Mouse (Mus musculus) right cerebral cortex, postnatal 36 days (tissue): ENCODE data around the gene Csrnp3.

Experiments used
- DNase-seq, 2 experiments: peaks; one replicate each; pipeline ENCODE4 v3.0.0; 2022; ENCODE audit warnings: low spot score in 2 of 2, mixed read lengths in 1 of 2

The Csrnp3 gene

DNA sequence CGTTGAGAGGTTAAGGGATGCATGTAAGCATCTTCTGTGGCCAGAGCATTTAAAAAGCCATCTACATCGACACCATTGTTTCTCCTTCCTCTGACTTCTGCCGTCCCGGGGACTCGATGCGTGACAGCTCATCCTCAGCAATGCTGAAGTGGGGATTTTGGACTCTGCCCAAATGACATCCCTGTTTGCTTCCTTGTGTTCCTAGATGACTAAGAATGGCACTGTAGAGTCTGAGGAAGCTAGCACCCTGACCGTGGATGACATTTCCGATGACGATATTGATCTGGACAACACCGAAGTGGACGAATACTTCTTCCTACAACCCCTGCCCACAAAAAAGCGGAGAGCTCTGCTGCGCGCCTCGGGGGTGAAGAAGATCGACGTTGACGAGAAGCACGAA, 173.7 kb downstream of the Csrnp3 start:
- DNase-seq = no peak

DNA sequence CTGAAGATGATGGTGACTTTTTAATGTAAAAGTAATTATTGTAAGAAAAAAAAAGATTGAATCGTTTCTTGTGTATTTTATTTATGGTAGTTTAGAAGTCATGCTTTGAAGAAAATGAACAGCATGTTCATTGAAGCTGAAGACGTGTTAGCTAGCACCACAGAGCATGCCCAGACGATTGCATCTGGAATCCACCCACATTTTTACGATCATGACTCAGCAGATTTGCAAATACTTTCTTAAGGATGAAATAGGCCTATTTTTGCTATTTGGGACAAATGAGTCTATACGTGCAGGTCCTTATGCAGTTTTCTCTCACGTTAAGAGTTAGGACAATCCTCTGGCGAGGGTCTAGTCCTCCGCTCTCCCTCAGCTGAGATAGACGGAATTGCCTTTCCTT, 177.9 kb downstream of the Csrnp3 start:
- no peak for DNase-seq

- no peak for DNase-seq
These were observed 179.3 kb downstream of the Csrnp3 start for GRCm38 (mm10) chr2:66024837-66025236.

DNA sequence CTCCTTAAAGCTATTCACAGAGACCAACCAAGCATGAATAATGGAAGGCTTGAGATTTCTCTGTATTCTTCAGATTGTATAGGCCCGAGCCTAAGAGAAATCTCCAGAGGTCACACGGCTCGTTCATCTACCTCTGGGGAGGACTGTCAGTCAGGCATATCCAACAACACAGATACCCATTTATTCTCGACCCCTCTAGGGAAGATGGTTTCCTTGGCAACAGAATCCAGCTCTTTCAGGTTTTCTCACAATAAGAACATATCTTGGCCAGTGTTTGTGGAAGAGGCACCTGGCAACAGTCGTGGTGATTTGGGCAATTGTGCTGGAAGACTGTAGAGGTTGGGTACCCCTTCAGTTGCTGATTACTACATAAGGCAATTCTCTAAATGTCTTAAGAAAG, 183.2 kb downstream of the Csrnp3 start:
- DNase-seq = no peak

DNA sequence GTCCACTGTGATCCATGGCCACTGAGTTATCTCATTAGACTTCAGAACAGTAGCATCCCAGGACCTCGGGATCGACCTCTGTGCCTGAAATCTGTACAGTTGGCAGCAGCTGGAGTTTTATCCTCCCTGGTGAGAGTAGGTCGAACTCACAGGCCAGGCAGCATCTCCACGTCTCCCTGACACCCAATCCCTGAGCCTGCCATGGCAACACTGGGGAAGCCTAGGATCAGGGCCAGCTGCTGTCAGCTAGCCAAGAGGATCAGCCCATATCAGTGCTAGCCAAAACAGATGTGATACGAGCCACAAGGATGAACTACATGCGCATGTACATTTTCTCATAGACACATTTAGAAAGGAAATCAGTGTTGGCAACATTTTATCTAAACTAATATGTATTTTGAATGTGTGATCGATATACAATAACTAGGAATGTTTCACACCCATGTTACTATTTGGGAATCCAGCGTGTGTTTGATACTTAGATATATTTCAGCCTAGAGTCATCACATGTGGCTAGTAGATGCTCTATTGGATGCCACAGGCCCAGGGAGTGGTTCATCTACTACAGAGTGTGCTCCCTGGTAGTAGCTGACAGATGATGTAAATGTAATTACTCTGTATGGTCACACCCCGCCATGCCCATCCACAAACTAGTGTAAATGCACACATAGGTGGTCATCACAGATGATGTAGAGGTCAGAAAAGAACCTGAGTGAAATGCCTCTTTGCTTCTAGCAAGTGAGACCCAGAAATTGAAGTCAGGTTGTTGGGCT, 189.5 kb downstream of the Csrnp3 start:
- DNase-seq = no peak

- DNase-seq = no peak
These were observed 195.0 kb downstream of the Csrnp3 start for GRCm38 (mm10) chr2:66040611-66041010.

- DNase-seq = no peak
These were observed 195.8 kb downstream of the Csrnp3 start for GRCm38 (mm10) chr2:66041203-66041916.

DNA sequence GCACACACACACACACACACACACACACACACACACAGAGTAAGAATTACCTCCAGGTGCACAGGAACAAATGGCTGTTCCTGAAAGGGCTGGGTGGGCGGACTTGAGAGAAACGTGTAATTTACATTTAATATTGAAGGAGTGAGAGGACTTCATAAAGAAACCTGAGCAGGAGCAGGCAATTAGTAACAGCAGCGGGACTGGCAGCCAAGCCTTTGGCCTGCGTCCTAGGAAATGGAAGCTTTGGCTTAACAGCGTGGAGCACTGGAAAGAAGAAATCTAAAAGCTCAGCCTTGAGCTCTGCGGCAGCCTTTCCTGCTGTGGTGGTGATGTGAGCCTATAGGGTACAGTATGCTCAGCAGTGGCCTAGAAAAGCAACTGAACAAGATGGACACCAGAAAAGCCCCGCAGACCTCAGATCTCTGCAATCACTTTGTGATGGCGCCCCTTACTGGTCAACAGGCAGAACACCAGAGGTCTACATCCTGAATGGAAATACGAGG, 196.4 kb downstream of the Csrnp3 start:
- peak; percentile 47 to 48 for DNase-seq

DNA sequence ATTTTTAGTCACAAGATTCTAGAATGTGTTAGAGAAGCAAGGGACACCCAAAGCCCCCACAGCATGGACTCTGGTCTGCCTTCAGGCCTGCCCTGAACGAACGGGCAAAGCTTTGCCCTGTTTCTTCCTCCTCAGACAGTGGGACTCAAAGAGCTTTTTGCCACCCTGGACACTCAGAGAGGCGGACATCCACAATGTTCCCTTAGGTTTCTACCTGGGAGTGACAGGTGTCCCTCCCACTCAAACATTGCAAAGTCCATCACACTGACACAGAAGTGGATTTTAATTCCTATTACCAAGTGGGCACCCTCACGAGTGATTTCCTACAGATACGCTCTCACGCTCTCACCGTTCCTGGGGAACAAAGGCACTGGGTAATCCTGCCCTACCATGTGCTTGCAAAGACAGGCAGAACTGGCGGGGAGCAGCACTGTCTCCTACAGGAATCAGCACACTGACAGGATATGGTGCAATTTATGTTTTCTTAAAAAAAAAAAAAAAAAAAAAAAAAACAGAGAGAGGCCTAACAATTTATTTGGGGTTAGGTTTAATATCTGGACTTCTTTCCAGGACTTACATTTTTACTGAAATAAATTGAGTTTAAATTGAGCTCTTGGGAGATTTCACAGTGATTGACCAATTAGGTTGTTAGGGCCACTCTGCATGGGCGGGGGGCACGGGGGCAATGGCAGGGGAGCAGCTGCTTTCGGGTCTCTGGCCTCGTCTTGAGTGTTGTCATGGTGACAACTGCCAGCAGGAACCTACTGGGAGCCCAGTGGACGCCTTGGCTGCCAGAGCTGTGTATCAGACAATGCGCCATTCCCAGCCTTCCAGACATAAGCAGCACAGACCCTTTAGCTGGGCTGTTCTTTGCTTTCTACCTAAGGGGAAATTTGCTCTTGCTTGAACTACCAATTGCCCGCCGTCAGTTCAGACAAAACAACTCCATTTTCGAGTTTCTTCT, 198.2 kb downstream of the Csrnp3 start:
- DNase-seq = no peak

- no peak for DNase-seq
These were observed 199.0 kb downstream of the Csrnp3 start for GRCm38 (mm10) chr2:66044405-66045089.

DNA sequence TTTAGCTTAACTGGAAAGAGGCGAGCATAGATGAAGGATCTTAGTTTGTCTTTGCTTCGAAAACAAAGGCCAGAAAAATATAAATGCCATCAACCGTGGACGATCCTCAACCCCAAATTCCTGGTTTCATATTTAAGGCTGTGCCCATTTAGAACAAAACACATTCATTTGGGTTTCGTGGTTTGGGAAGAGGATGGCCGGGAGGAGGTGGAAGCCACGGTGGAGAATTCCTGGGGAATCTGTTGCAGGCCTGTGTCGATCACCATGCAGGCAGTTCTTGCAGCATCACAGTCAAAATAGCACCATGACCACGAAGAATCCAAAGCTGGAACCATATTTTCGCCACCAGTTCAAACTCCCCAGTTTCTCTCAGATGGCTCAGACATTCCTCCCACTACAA, 217.7 kb downstream of the Csrnp3 start:
- DNase-seq = no peak

DNA sequence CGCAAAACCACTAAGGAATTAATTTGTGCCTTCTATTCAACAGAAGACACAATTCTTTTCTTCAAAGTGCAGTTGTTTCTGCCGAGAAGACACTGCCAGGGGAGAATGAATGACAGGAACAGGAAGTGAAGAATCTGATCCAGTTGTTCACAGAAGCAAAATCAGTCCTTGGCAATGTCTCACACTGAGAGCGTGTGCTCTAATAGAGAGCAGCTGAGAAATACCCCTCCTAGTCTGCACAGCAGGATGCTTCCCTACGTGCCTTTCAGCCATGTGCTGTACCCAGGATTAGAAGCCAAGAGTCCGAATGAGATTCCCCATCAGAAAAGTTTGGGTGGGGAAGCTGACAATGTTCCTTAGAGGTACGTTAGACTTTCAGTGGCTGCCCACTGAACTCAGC, 223.9 kb downstream of the Csrnp3 start:
- no peak for DNase-seq

GRCm38 (mm10) chr2:66080731-66081130, 235.2 kb downstream of the Csrnp3 start:
- no peak for DNase-seq
